Mouse (Mus musculus) midbrain, embryonic 12.5 days (tissue): ENCODE data around the gene Arxes1. TPM values are rescaled to one million over a fixed set of nuclear protein-coding genes. Genes with fewer than 3 reads are reported as not detected.
"Not testable (repeated sequence)": the region's sequence is repeated elsewhere in the genome, so short reads cannot be mapped to it uniquely, and the experiment has no call there.

ENCODE experiments used
- ATAC-seq: fragments of 200-750 bp; cut with Nextera tagmentation; 2 replicates; pipeline ENCODE4 v1.8.0; 2017; ENCODE audit warnings: low read depth, moderate TSS enrichment, moderate library complexity; ENCODE audit not compliant: low FRiP score
- H3K27ac ChIP-seq: fragments of 300-500 bp; sonication (generic); replicated peaks from 2 replicates; pipeline ENCODE4 v1.5.1; 2016; ENCODE audit warnings: mild to moderate bottlenecking
- H3K27me3 ChIP-seq: fragments of 300-500 bp; sonication (generic); 2 replicates; pipeline ENCODE4 v1.6.1; 2016; ENCODE audit warnings: mild to moderate bottlenecking
- H3K36me3 ChIP-seq: fragments of 300-500 bp; sonication (generic); 2 replicates; pipeline ENCODE4 v1.6.1; 2016
- H3K4me1 ChIP-seq: fragments of 300-500 bp; sonication (generic); 2 replicates; pipeline ENCODE4 v1.6.1; 2016
- H3K4me2 ChIP-seq: fragments of 300-500 bp; sonication (generic); replicated peaks from 2 replicates; pipeline ENCODE4 v1.6.1; 2016; ENCODE audit warnings: mild to moderate bottlenecking, moderate library complexity
- H3K4me3 ChIP-seq: fragments of 300-500 bp; sonication (generic); 2 replicates; pipeline ENCODE4 v1.5.1; 2016; ENCODE audit warnings: mild to moderate bottlenecking
- H3K9ac ChIP-seq: fragments of 300-500 bp; sonication (generic); replicated peaks from 2 replicates; pipeline ENCODE4 v1.6.1; 2016; ENCODE audit warnings: mild to moderate bottlenecking, moderate library complexity
- H3K9me3 ChIP-seq: fragments of 300-500 bp; sonication (generic); 2 replicates; pipeline ENCODE4 v1.6.1; 2016; ENCODE audit warnings: mild to moderate bottlenecking
- WGBS: fragments of 180-500 bp; shearing (Covaris S2); methylation state at CpG from one replicate; pipeline ENCODE4 v1.1.7; 2016; 5-methylcytosine and 5-hydroxymethylcytosine counted together
- polyA plus RNA-seq: library from polyadenylated mRNA; unstranded; fragments of >200 nt; fragmentation: Nextera tagmentation; extraction: Ambion mirVana; gene quantifications from 2 replicates; pipeline ENCODE4 v1.2.1, GENCODE M21; 2016

Gene Arxes1
- polyA plus RNA-seq: 51.9 and 53.3 TPM in 2 replicates

GRCm38 (mm10) chrX:136032799-136033763 lies at the start of gene Arxes1:
TSS of gene Arxes1 (plus strand) at chrX:136033367.
- H3K9me3 ChIP-seq, H3K27ac ChIP-seq, H3K27me3 ChIP-seq, H3K4me1 ChIP-seq, H3K36me3 ChIP-seq, H3K9ac ChIP-seq: not testable (repeated sequence)
- 35% methylated on average over 13 of the region's 49 CpGs for WGBS
- peak; percentile 94 for ATAC-seq
- H3K4me3 ChIP-seq: peak within 1 kb of the TSS; percentile 25
- H3K4me2 ChIP-seq: peak within 1 kb of the TSS; percentile 48

DNA sequence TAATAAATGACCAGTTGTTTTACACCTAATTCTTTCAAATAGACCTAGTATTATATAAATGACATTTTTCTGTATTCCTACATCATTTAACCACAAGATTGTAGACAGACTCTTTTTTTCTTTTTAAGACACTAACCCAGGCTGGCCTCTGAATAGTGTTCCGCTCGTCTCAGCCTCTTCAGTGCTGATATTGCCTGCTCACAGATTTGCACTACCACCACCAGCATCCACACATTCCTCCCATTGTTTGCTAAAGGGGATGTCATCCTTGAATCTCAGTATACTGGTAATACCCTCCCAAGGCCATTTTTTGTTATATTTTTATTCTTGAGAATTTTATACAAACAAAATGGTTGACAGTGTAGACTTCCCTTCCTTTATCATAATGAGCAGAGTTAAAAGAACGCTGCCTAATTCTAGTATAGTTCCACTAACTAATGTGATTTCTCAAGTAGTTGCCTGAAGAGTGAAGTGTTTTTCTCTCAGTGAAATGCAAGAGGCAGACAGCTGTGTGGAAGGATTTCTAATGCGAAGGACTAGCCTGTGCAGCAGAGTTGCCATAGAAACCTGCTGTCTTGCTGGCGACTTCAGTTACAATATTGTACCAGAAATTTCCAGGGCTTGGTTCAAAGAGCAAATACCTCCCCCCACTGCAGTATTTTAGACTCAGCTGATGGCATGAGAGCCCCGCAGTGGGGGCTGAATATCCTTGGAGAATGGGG lies 48.5 kb upstream of the Arxes1 start:
- no peak for ATAC-seq
- H3K9me3 ChIP-seq: no peaks in the 10 kb centered on the region
- H3K27me3 ChIP-seq: no peaks in the 10 kb centered on the region
- no peaks in the 10 kb centered on the region for H3K36me3 ChIP-seq
- WGBS: 51% methylated on average over 6 of the region's 6 CpGs
- peak overlapping the region; percentile 56 for H3K27ac ChIP-seq
- 0 out of 2 replicates have a peak, but pooled peaks cover 3% of the 10 kb centered on the region for H3K4me1 ChIP-seq
- no peak overlapping the region for H3K4me2 ChIP-seq
- H3K4me3 ChIP-seq: no peak overlapping the region
- no peak overlapping the region for H3K9ac ChIP-seq

- Histone ChIP-seq H3K27ac (no peak overlapping the region), H3K27me3 (no peaks in the 10 kb centered on the region), H3K4me2 (no peak overlapping the region), H3K9ac (no peak overlapping the region), H3K4me1 (0 out of 2 replicates have a peak, but pooled peaks cover 3% of the 10 kb centered on the region), H3K9me3 (no peaks in the 10 kb centered on the region), H3K36me3 (no peaks in the 10 kb centered on the region), H3K4me3 (no peak overlapping the region)
- 92% methylated on average over 3 of the region's 3 CpGs for WGBS
- no peak for ATAC-seq
These were observed 46.9 kb upstream of the Arxes1 start for GRCm38 (mm10) chrX:135986267-135986666.

DNA sequence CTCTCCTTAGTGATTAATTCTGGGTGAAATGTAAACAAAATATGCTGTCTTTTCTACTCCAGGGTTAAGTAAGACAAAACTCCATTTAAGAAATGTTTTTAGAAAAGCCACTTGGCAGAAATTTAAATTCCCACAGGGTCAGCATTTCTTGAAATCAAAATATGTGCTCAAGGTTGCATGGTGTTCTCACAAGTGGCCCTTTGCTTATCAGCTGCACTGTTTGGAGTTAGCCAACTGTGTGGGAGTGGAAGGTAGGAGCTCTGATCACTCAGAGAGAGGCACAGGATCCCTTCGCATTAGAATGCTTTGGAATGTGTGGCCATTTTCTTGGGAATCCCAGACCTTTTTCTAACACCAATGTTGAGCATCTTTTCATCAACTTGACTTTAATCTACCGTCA lies 42.5 kb upstream of the Arxes1 start:
- H3K9me3 ChIP-seq: no peaks in the 10 kb centered on the region
- no peak for ATAC-seq
- no peak overlapping the region for H3K4me2 ChIP-seq
- H3K27ac ChIP-seq: no peak overlapping the region
- 77% methylated on average over 2 of the region's 2 CpGs for WGBS
- no peaks in the 10 kb centered on the region for H3K36me3 ChIP-seq
- no peak overlapping the region for H3K4me3 ChIP-seq
- H3K4me1 ChIP-seq: no peaks in the 10 kb centered on the region
- no peaks in the 10 kb centered on the region for H3K27me3 ChIP-seq
- no peak overlapping the region for H3K9ac ChIP-seq

GRCm38 (mm10) chrX:135993192-135993594 lies 40.0 kb upstream of the Arxes1 start:
- not testable (repeated sequence) for H3K9me3 ChIP-seq, H3K27ac ChIP-seq, H3K9ac ChIP-seq, H3K4me1 ChIP-seq, H3K4me3 ChIP-seq, H3K36me3 ChIP-seq, H3K27me3 ChIP-seq, H3K4me2 ChIP-seq
- peak; percentile 94 for ATAC-seq
- 47% methylated on average over 2 of the region's 3 CpGs for WGBS

- not testable (repeated sequence) for H3K27ac ChIP-seq, H3K27me3 ChIP-seq, H3K4me1 ChIP-seq, H3K36me3 ChIP-seq, H3K9me3 ChIP-seq
- 17% methylated on average over 6 of the region's 39 CpGs for WGBS
- Histone ChIP-seq H3K4me3 (peak within 1 kb of the TSS; percentile 33), H3K4me2 (peak within 1 kb of the TSS; percentile 47), H3K9ac (0 out of 2 replicates have a peak within 1 kb of the TSS, but pooled peaks have one; percentile 28)
- ATAC-seq: peak; percentile 90
These were observed 39.5 kb upstream of the Arxes1 start, which contains the start of gene Arxes2 for GRCm38 (mm10) chrX:135993664-135994119. TSS of gene Arxes2 (plus strand) at chrX:135993824.

DNA sequence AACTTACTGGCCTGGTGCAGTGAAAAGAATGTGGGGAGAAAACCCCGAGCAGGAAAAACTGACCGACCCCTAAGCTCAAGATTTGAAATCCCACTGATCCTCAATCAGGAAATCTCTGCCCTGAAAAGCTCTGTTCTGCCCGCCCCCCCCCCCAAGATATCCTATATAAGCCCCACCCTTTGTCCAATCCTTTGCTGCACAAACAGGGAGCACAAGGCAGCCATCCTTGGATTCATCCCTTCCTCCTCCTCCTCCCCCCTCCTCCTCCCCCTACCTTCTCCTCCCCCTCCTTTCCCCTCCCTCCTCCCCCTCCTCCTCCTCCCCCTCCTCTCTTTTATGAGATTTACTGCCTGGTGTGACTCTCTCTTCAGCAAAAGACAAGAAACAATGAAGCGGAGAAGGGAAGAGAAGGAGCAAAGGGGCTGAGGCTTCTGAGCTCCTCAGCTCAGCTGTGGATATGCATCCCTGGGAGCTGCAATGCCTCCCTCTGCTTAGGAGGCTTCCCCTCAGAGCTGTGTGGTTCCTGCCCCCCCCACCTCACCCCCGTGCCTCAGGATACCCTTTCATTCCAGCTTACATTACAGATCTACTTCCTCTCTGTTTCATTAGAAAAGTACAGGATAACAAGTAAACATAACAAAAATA lies 25.8 kb upstream of the Arxes1 start:
- Histone ChIP-seq H3K27ac (peak overlapping the region; percentile 25; the same call in 1 of the 2 replicates), H3K36me3 (no peaks in the 10 kb centered on the region), H3K4me1 (no peaks in the 10 kb centered on the region), H3K9me3 (no peaks in the 10 kb centered on the region), H3K4me2 (0 out of 2 replicates have a peak overlapping the region, but pooled peaks have one; percentile 9), H3K4me3 (no peak overlapping the region), H3K27me3 (no peaks in the 10 kb centered on the region), H3K9ac (no peak overlapping the region)
- WGBS: 39% methylated on average over 4 of the region's 5 CpGs
- peak; percentile 69; the same call in 1 of the 2 replicates for ATAC-seq

DNA sequence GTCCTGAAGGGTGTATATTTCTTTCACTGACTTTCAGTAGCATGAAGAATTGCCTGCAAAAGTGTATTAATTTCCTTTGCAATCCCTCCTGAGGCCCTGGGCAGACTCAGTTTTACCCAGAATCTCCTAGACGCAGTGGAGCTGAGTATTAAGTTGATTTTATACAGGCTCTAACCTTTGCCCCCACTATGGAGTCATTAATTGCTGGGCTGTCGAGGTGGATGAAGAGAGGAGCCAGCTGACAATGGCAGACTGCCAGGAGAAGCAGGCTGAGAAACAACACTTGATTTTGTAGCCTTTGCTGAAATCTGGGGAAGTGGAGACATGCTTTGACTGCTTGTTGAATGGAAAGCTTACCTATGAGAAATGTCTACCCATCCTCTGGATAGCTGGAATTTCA lies 18.8 kb upstream of the Arxes1 start:
- Histone ChIP-seq H3K4me3 (no peak overlapping the region), H3K36me3 (no peaks in the 10 kb centered on the region), H3K27ac (no peak overlapping the region), H3K4me2 (no peak overlapping the region), H3K27me3 (no peaks in the 10 kb centered on the region), H3K9ac (no peak overlapping the region), H3K9me3 (no peaks in the 10 kb centered on the region), H3K4me1 (no peaks in the 10 kb centered on the region)
- ATAC-seq: no peak
- WGBS: 20% methylated on average over 2 of the region's 2 CpGs

DNA sequence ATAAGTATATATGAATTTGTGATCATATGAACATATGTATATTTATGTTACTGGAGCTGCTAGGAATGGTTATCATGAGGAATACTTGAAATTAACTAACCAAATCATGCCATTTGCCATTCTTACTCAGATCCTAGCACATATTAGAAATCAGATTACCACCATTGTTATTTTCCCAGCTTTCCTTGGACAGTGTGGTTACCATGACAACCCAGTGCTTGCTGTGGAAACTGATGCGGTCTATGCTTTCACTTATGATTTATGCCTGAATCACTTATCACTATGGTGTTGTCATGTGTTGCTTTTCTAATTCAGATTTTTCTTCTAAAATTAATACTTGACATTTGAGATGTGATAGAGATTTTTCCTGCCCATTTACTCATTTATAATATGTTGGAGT lies 2.8 kb upstream of the Arxes1 start:
- H3K4me1 ChIP-seq: no peaks in the 10 kb centered on the region
- H3K9ac ChIP-seq: no peak overlapping the region
- no peak overlapping the region for H3K27ac ChIP-seq
- no peaks in the 10 kb centered on the region for H3K27me3 ChIP-seq
- WGBS: 75% methylated on average over 1 of the region's 1 CpGs
- no peak overlapping the region for H3K4me3 ChIP-seq
- no peak overlapping the region for H3K4me2 ChIP-seq
- no peaks in the 10 kb centered on the region for H3K36me3 ChIP-seq
- no peaks in the 10 kb centered on the region for H3K9me3 ChIP-seq
- ATAC-seq: no peak

GRCm38 (mm10) chrX:136043726-136044125 lies 10.6 kb downstream of the Arxes1 start:
- Histone ChIP-seq H3K27me3 (peaks cover 5% of the 10 kb centered on the region; the same call in 1 of the 2 replicates), H3K9ac (no peak overlapping the region), H3K36me3 (no peaks in the 10 kb centered on the region), H3K9me3 (no peaks in the 10 kb centered on the region), H3K27ac (no peak overlapping the region), H3K4me3 (no peak overlapping the region), H3K4me2 (no peak overlapping the region), H3K4me1 (no peaks in the 10 kb centered on the region)
- ATAC-seq: no peak
- 73% methylated on average over 1 of the region's 1 CpGs for WGBS

GRCm38 (mm10) chrX:136047528-136047927 lies 14.4 kb downstream of the Arxes1 start:
- H3K36me3 ChIP-seq: no peaks in the 10 kb centered on the region
- ATAC-seq: peak; percentile 62; the same call in 1 of the 2 replicates

More at GRCm38 (mm10) chrX:136047528-136047927, 14.4 kb downstream of the Arxes1 start:
- no peak overlapping the region for H3K4me2 ChIP-seq
- H3K4me1 ChIP-seq: no peaks in the 10 kb centered on the region
- H3K9ac ChIP-seq: no peak overlapping the region
- no peak overlapping the region for H3K27ac ChIP-seq
- H3K9me3 ChIP-seq: no peaks in the 10 kb centered on the region
- H3K4me3 ChIP-seq: no peak overlapping the region
- no peaks in the 10 kb centered on the region; the same call in 1 of the 2 replicates for H3K27me3 ChIP-seq
- WGBS: 19% methylated on average over 5 of the region's 5 CpGs
